Mouse (Mus musculus) 3134 (cell line): ENCODE data around the gene Gm9045.
"Not testable (repeated sequence)": the region's sequence is repeated elsewhere in the genome, so short reads cannot be mapped to it uniquely, and the experiment has no call there.

Experiments used
- DNase-seq: peaks from one replicate; pipeline ENCODE4 v3.0.0-alpha.2; 2011; ENCODE audit warnings: low spot score; ENCODE audit not compliant: insufficient read length; ENCODE audit errors: extremely low read depth

The Gm9045 gene

DNA sequence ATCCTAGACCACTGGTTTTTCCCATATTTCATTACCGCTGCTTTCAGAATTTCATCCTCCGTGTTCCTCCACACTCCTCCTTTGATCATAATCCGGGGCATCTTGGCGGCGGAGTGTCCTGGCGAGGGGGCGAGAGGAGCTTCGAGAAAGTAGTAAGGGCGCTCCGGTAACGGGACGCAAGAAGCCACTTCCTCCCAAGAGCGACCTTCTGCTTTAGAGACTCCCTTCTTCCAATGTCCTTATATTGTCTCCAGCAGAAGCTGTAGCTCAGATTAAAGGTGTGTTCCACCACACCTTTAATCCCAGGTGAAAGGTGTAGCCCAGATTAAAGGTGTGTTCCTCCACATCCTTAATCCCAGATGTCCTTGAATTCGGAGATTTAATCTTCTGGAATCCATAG, at the start of gene Gm9045:
TSS of gene Gm9045 (minus strand) at position 101 of the 400 bp plus-strand sequence.
- DNase-seq, result not testable (repeated sequence)

DNA sequence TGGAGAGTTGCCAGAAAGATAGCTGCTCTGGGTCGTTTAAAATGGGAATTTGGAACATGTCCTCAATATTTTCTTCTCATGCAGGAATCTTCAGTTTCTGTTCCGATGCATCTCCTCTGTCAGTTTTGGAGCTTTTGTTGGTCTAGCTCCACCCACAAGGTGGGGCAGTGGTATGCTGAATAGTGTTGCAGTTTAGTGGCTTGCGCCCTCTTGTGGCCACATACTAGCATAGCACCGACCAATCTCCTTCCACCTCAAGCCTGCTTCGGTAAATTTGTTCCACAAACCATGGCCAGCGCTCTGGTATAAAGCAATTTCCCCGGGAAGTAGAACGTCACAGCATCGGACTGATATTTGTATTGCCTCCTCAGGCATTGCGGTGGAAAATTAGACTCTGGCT, 32.8 kb upstream of the Gm9045 start:
- DNase-seq, result peak; percentile 36

DNA sequence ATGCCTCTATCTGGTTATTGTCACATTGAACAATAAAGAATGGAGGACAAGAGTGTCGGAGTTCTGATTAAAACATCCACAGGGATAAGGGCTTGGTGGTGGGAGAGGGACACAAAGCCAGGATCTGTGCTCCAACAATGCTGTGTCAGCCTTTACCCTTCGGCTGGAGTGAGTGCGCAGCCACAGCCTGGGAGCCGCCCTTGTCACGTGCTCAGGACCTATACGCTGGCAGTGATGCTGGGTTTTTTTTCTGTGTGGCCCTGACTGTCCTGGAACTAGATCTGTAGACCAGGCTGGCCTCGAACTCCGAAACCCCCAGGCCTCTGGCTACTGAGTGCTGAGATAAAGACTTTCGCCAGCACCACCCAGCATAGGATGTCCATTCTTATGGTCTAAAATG, 31.9 kb upstream of the Gm9045 start:
- no peak for DNase-seq

DNA sequence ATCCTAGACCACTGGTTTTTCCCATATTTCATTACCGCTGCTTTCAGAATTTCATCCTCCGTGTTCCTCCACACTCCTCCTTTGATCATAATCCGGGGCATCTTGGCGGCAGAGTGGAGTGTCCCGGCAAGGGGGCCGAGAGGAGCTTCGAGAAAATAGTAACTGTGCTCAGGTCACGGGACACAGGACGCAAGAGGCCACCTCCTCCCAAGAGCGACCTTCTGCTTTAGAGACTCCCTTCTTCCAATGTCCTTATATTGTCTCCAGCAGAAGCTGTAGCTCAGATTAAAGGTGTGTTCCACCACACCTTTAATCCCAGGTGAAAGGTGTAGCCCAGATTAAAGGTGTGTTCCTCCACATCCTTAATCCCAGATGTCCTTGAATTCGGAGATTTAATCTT, 16.4 kb upstream of the Gm9045 start, which contains the start of gene Gm9049:
TSS of gene Gm9049 (minus strand) at position 101 of the 400 bp plus-strand sequence.
- not testable (repeated sequence) for DNase-seq

DNA sequence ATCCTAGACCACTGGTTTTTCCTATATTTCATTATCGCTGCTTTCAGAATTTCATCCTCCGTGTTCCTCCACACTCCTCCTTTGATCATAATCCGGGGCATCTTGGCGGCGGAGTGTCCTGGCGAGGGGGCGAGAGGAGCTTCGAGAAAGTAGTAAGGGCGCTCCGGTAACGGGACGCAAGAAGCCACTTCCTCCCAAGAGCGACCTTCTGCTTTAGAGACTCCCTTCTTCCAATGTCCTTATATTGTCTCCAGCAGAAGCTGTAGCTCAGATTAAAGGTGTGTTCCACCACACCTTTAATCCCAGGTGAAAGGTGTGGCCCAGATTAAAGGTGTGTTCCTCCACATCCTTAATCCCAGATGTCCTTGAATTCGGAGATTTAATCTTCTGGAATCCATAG, 10.9 kb upstream of the Gm9045 start, which contains the start of gene Gm9048:
TSS of gene Gm9048 (minus strand) at position 101 of the 400 bp plus-strand sequence.
- DNase-seq, result not testable (repeated sequence)

DNA sequence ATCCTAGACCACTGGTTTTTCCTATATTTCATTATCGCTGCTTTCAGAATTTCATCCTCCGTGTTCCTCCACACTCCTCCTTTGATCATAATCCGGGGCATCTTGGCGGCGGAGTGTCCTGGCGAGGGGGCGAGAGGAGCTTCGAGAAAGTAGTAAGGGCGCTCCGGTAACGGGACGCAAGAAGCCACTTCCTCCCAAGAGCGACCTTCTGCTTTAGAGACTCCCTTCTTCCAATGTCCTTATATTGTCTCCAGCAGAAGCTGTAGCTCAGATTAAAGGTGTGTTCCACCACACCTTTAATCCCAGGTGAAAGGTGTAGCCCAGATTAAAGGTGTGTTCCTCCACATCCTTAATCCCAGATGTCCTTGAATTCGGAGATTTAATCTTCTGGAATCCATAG, 5.5 kb upstream of the Gm9045 start, which contains the start of gene Gm9046:
TSS of gene Gm9046 (minus strand) at position 101 of the 400 bp plus-strand sequence.
- not testable (repeated sequence) for DNase-seq

DNA sequence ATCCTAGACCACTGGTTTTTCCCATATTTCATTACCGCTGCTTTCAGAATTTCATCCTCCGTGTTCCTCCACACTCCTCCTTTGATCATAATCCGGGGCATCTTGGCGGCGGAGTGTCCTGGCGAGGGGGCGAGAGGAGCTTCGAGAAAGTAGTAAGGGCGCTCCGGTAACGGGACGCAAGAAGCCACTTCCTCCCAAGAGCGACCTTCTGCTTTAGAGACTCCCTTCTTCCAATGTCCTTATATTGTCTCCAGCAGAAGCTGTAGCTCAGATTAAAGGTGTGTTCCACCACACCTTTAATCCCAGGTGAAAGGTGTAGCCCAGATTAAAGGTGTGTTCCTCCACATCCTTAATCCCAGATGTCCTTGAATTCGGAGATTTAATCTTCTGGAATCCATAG, 5.3 kb downstream of the Gm9045 start, which contains the start of gene Gm9044:
TSS of gene Gm9044 (minus strand) at position 101 of the 400 bp plus-strand sequence.
- not testable (repeated sequence) for DNase-seq

DNA sequence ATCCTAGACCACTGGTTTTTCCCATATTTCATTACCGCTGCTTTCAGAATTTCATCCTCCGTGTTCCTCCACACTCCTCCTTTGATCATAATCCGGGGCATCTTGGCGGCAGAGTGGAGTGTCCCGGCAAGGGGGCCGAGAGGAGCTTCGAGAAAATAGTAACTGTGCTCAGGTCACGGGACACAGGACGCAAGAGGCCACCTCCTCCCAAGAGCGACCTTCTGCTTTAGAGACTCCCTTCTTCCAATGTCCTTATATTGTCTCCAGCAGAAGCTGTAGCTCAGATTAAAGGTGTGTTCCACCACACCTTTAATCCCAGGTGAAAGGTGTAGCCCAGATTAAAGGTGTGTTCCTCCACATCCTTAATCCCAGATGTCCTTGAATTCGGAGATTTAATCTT, 10.8 kb downstream of the Gm9045 start, which contains the start of gene Gm9040:
TSS of gene Gm9040 (minus strand) at position 101 of the 400 bp plus-strand sequence.
- not testable (repeated sequence) for DNase-seq

DNA sequence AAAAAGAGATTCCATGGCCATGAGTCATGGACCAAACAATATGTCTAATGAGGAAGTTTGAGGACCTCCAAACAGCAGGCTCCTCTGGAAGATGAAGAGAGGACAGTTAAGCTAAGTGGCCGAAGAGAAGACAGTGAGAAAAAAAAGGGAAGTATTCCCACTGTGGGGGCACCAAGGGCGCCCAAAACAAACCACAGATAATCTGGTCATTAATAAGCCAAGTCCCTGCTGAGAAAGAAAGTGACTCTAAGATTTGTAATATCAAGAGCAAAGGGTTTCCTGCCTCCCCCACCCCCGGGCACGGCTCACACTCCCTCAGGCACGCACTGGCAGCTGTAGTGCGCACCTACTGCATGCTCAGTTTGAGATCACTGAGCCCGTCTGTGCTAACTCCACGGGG, 18.6 kb downstream of the Gm9045 start:
- DNase-seq, result no peak

DNA sequence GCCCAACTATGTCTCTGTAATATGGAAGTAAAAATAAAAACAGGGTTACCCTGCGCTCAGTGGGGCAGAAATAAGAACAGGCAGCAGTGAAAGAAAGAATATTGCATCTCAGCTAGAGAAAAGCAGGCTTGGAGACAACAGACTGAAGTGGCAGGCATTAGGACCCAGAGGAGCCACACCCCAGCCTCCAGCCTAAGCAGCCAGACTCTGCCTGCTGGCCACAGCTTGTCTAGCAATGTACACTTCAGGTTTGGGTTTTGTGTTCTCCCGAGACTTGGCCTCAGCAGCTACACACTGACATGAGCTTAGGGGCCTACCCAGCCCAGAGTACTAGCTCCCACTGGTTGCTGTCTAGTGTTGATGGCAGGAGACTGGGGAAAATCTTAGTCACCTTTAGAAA, 35.5 kb downstream of the Gm9045 start:
- not testable (repeated sequence) for DNase-seq

DNA sequence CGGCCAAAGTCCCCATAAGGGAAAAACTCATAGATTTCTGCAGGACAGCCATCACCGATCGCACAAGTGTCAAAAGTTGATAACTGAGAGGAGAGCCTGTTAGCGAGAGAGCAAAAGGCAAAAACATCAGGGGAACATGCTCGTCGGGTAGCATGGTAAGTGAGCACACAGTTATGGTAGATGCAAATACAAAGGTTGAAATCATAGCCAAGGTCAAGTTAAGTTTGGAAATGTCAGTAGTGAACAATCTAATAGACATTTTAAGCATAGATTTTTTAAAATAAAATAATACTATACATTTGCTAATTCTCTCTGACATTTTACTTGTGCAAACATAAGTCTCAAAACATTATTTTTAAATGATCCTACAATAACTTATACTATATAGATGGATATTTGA, 42.7 kb downstream of the Gm9045 start, which contains the start of gene Iltifb:
TSS of gene Iltifb (minus strand) at position 101 of the 400 bp plus-strand sequence.
- no peak for DNase-seq
